Mouse (Mus musculus) CH12.LX (cell line): ENCODE measurements around the gene Fam222b.

Source experiments
- CTCF ChIP-seq, 2 experiments: IDR thresholded peaks in 1 of 2; conservative IDR thresholded peaks in 1 of 2; 2 replicates each; pipeline ENCODE4 v1.5.1; 2011 to 2012; ENCODE audit warnings: low read depth in 2 of 2, low read length in 2 of 2, improper control_type of control experiment in 1 of 2, inconsistent platforms in 1 of 2, mild to moderate bottlenecking in 1 of 2, moderate library complexity in 1 of 2
- ELF1 ChIP-seq: IDR thresholded peaks from 2 replicates; pipeline ENCODE4 v1.6.1; 2014; ENCODE audit warnings: low read depth, mild to moderate bottlenecking, inconsistent platforms, low read length, improper control_type of control experiment
- EP300 ChIP-seq: IDR thresholded peaks from 2 replicates; pipeline ENCODE4 v1.6.1; 2011; ENCODE audit warnings: low read length, improper control_type of control experiment
- HCFC1 ChIP-seq: IDR thresholded peaks from 2 replicates; pipeline ENCODE4 v1.6.1; 2012; ENCODE audit warnings: low read depth, mild to moderate bottlenecking, inconsistent platforms, low read length, improper control_type of control experiment
- POLR2A ChIP-seq: IDR thresholded peaks from 2 replicates; pipeline ENCODE4 v1.6.1; 2011; ENCODE audit warnings: low read depth, mild to moderate bottlenecking, improper control_type of control experiment, low read length
- RAD21 ChIP-seq: IDR thresholded peaks from 2 replicates; pipeline ENCODE4 v1.6.1; 2011; ENCODE audit warnings: low read depth, mild to moderate bottlenecking, low read length, improper control_type of control experiment, moderate library complexity

GRCm38 (mm10) chr11:78133915-78134314 is 39.5 kb downstream of the Fam222b start:
- TF ChIP-seq CTCF (conservative IDR thresholded peaks at IDR 0.05 in 1 of 2, IDR thresholded peaks at IDR 0.05 in 1 of 2; ENCODE audit: low read depth in 2 of 2, low read length in 2 of 2) (no peak), POLR2A (no peak), EP300 (no peak), ELF1 (no peak), RAD21 (no peak), HCFC1 (no peak)
